Mouse (Mus musculus): ENCODE data around the gene Gfi1b.

Gene Gfi1b

DNA sequence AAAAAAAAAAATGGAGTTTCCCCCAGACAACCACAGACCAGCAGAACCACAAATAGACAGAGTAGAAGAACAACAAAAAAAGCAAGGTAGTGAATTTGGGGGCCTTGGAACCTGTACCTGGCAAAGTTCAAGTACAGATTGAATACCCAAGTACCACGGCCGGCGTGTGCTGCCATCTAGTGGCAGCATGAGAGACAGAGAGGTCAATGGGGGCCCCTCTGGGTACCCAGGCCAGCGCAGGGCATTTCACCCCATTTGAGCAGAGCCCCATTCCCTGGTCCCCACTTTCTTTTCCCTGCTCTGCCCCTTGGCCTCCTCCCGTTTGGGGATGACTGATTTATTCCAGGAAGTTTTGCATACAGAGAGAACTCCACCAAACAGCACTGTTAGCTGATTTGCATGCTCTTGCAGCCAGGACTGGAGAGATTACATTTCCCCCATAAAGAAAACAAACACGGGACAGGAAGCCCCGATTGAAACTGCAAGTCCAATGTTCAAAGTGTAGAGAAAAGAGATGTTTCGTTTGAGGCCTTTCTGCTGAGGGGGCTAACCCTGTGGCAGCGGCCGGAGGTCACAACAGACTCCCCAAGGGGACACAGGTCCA, 841 bp upstream of the Gfi1b start:
- DNase-seq (ENCODE audit: low spot score in 2 of 2), result no peak

DNA sequence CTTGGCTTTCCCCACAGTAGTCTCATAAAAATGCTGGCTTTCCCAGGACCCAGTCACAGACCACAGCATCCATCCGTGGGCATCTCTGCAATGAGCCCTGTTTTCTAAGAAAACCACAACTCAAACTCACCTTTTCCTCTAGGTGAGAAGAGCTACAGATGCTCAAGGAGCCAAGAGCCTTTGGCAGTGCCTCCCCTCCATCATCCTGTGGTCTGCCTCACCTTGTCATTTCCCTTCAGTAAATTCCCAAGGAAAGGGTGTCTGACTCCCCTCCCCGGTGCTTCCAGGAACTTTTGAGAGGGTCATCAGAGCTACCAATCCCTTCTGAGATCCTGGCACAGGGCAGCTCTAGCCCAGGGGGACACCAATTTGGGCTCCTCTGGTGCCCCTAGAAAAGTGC, 671 bp downstream of the Gfi1b start:
- no peak for DNase-seq (ENCODE audit: low spot score in 2 of 2)

DNA sequence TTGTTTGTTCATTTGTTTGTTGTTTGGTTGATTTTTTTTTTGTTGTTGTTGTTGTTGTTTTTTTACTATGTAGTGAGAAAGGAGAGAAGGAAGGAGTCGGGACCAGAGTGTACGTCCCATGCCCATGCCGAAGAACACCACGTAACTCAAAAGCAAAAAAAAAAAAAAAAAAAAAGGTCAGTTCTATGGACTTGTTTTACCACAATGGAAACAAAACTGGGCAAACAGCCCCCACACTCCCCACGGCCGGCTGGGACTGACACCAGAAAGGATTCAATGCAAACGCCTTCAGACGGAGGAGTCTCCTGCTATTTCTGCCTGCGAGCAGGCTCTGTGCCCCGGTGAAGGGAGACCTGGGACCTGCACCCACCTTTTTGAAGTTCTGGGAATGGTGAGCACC, 1.3 kb downstream of the Gfi1b start:
- DNase-seq (ENCODE audit: low spot score in 2 of 2), result no peak

DNA sequence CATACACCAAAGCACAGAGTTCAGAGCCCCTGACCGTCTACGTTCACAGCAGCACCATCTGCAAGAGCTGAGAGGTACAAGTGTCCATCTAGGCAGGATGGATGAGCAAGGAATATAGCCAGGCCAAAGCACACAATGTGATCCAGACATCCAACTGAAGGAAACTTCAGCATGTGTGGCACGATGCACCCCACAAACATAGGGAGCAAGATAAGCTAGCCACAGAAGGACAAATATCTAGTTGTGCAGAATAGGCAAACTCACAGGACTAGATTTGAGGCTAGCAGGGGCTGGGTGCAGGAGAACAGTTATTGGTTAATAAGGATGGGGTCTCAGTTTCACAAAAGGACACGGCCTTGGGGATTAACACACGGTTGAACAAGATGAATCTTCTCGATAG, 2.4 kb downstream of the Gfi1b start:
- DNase-seq (ENCODE audit: low spot score in 2 of 2), result no peak

DNA sequence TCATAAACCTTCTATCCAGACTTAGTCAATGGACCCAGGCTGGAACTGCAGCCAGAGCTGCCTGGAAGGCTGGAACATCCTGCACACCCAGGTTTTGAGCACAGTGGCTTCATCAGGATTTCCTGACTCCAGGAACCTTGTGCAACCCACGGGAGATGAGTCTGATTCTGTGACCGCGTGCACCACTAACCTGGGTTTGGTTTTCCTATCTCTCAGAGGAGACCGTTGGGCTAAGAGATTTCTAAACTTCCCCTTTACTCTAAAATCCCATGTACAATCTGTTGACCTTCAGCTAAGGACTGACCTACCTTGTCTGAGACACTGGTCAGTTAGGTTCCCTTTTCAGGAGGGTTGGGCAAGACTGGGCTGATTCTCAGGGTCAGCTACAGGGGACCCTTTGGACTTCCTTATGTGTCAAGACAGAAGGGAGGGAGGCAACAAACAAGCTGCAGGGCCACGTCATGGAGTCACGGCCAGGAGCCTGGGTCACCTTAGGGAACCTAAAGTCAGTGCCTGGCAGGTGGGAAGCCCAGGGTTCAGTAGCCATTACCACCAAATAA, 2.9 kb downstream of the Gfi1b start:
- no peak for DNase-seq (ENCODE audit: low spot score in 2 of 2)

DNA sequence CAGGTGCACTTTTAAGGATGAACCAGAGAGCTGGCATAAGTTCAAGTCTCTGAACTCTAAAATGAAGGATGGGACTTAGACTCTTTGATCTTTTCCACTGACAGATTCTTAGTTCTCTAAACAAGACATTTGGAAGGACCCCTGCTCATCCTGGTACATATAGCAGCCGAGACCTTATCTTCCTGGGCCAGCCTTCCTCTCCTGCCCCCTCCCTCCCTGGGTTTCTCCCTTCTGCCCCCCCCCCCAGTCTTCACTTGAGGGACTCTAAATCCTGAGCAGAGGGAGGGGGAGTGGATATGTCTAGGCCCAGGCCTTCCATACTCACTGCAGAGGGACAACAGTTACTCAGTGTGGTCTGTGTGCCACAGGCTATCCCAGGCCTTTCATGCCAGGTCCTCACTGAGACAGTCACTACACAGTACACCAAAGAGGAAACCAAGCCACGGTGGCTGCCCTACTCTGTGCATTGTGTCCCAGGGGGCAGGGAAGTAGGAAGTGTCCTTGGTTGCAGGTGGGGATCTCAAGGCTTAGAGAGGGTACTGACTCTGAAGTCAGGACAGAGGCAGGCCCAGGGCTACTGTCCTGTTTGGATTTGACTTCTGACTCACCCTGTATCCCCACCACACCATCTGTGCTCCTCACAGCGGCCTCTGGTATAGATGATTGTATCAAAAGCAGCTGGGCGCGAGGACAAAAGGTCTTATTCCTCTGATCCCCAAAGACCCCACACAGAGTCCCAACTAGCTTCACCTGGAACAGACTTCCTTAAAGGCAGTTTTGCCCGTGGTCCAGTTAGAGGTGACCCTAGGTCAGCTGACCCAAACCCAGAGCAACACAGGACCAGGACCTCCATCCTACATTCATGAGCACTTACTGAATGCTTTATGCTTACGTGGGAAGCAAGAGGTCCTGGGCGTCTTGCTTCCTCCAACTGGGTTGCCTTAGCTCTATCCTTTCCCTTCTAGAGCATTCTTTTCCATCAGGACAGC, 4.0 kb downstream of the Gfi1b start:
- no peak for DNase-seq (ENCODE audit: low spot score in 2 of 2)

DNA sequence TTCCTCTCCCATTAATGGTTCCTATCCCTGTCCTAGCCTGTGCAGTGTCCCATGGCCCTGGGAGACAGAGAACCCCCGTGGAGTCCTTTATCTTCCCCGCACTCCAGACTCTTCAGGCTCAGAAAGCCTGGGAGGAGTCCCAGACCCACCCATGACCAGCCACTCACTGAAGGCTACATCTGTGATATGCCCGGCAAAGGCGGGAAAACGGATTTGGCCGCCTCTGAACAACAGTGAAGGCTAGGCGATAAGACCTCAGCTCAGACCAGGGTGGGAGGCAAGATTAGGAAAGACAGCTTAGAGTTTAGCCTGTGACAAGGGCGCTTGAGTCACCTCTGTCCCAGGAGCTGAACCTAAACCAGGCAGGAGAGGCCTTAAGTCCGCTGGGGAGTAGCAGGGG, 4.9 kb downstream of the Gfi1b start:
- DNase-seq (ENCODE audit: low spot score in 2 of 2), result no peak

DNA sequence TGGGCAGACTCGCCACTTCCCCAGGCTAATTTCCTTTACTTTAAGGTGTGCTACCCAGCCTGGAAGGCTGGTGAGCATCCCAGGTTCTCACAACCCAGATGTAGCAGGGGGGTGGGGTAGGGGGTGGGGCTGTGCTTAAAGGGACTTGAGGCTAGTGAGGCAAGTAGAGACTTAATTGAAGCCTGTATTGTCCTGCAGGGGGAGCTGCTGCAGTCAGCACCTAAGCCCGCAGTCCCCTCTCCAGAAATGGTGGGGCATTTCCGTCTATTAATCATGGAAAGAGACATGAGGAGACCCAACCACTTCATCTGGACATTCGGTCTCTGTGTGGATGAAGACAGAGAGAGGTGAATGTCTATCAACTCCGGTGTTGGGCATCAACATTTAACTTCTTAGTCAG, 5.4 kb downstream of the Gfi1b start:
- no peak for DNase-seq (ENCODE audit: low spot score in 2 of 2)

DNA sequence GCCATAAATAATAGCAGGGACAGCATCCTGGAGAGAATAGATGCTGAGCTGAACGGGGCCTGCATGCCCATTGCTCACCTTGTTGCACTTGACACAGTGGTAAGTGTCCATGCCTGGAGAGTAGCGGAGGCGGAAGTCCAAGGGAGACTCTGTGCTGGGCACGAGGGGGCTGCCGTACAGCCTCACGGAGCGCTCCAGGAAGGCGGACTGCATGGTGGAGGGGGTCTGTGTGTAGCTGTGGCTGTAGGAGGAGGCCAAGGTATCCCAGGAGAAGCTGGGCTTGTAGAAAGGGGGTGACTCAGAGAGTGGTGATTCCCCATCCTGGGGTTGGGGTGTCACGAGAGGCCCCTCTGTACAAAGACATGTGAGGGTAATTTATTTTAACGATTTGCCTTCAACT, 8.2 kb downstream of the Gfi1b start:
- no peak for DNase-seq (ENCODE audit: low spot score in 2 of 2)

DNA sequence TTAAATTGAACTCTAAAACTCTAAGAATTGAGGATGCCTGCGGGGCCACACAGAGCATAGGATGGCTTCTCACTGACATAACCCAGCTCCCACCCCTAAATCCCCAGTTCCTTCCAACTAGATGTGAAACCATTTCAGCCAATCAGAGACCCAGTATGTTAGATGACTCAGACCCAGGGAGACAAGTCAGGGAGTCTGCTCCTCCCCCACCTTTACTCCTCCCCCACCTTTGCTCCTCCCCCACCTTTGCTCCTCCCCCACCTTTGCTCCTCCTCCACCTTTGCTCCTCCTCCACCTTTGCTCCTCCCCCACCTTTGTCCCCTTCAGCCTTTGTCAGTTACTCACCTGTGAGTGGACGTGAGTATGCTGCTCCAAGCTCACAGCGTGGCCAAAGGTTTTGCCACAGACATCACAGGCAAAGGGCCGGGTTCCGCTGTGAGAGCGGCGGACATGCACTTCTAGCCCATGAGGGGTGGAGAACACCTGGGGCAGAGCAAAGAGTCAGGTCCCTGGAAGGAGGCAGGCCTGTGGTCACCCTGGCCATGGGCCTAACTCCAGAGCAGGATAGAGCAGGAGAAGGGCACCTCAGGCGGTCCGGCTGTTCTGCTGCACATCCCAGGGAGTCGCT, 9.2 kb downstream of the Gfi1b start:
- DNase-seq (ENCODE audit: low spot score in 2 of 2), result no peak

DNA sequence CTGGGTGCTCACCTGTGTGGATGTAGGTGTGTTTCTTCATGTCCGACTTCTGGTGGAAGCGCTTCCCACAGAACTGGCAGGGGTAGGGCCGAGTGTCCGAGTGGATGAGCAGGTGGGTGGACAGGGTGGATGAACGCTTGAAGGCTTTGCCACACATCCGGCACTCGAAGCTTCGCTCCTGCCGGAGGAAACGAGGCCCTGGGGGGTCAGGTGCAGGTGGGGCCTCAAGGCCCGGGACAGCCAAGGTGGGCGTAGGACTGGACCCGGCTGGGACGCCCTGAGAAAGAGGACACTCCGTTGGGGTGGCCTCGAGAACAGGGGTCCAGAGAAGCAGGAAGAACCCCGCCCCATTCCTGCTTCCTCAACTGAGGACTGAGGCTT, 10.4 kb downstream of the Gfi1b start:
- DNase-seq (ENCODE audit: low spot score in 2 of 2), result no peak

DNA sequence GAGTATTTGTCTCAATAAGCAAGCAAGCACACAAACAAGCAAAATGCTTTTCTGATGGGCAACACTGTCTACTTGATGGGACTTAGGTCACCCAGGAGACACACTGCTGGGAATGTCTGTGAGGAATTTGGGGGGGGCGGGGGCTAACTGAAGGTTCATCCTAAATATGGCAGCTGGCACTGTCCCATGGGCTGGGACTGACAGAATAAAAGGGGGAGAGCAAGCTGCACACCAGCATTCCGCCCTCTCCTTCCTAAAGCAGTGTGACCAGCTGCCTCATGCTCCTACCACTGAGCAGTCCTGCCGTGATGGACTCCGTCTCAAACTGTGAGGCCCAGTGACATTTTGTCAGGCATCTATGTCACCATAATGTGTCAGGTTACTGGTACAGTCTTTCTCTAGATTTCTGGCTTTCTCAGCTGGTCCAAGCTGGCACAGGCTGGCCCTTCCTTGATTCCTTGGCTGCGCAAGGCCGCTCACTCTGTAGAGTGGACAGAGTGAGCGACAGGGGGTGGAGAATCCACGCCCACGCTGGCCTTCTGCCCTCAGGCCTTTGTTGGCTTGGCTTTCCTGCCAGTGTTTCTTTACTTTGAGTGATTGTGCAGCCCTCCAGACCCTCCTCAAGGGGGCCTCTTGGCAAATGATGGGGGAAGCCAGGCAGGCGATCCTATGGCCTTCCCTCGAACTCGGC, 10.9 kb downstream of the Gfi1b start:
- DNase-seq (ENCODE audit: low spot score in 2 of 2), result no peak

DNA sequence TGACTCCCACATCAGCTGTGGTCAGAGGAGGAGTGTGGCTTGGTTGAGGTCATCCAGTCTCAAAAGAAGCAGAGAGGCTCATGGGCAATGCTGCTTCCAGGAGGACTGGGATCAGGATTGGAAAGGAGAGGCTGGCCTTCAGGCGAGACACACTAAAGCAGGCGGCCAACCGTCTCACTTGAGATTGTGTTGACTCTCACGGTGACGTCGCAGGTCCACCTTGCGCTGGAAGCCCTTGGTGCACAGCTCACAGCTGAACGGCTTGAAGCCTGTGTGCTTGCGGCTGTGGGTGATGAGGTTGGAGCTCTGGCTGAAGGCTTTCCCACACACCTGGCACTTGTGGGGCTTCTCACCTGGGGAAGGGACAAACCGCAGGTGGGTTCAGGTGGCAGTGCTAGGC, 11.9 kb downstream of the Gfi1b start:
- no peak for DNase-seq (ENCODE audit: low spot score in 2 of 2)

DNA sequence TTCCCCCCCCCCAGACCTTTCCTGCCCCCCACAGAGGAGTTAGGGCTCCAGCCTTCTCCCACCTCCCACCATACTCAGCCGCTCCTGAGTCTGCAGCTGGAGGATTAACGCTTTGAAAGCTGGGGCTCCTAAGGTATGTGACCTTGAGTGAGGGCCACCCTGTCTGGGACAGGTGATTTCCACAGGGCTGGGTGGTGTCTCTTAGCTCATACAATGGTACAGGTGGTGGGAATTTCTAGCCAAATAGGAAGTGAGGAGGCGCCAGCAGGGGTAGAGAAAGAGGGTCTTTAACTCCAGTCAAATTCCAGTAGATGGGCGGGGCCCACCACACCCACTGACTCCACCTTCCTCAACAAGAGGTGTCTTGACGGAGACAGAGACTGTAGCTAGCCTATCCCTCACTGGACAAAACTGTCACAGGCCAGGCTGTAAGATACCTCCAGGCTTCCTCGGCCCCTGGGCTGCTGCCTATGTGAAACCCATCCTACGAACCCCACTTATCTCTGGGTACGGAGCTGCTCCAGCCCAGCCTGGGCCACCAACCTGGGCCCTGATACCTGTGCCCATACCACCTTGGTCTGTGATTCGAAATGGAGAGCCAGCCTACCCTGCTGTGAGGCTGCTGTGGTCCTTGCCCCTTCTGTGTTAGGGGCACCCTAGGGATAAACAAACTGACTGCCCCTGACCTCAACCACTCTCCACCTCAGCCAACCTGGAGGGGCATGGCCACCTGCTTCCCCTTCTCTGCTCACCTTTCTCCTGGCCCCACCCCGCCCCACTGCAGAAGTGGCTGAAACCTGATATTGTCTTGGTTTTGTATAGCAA, 14.2 kb downstream of the Gfi1b start:
- no peak for DNase-seq (ENCODE audit: low spot score in 2 of 2)

DNA sequence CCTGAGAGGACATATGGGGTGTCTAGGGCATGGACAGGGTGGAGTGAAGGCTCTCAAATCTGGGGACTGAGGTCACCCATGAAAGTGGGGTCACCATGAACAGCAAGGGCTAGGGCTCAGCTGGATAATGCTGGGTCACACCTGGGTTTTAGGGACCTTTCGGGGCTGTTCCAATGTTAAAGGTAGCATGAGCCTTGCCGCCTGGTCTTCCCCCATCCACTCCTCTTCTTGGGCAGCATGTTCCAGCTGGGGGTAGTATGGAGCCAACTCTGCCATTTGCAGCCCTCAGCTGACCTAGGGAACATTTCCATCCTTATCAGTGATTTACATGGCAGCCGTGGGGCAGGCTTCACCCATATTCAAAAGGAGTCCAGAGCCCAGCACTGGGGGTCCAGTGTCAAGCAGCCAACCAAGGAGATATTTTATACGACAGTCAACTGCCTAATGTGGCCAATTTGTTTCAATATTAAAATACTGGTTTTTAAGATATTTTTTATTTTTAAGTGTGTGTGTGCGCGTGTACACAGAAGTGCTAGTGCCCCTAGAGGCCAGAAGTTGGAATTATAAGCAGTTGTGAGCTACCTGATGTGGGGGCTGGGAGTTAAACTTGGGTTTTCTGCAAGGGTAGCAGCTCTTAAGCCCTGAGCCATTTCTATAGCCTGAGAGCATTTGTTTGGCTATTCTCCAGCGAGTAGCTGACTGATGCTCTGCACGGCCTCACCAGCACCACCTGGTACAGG, 15.0 kb downstream of the Gfi1b start:
- no peak for DNase-seq (ENCODE audit: low spot score in 2 of 2)

DNA sequence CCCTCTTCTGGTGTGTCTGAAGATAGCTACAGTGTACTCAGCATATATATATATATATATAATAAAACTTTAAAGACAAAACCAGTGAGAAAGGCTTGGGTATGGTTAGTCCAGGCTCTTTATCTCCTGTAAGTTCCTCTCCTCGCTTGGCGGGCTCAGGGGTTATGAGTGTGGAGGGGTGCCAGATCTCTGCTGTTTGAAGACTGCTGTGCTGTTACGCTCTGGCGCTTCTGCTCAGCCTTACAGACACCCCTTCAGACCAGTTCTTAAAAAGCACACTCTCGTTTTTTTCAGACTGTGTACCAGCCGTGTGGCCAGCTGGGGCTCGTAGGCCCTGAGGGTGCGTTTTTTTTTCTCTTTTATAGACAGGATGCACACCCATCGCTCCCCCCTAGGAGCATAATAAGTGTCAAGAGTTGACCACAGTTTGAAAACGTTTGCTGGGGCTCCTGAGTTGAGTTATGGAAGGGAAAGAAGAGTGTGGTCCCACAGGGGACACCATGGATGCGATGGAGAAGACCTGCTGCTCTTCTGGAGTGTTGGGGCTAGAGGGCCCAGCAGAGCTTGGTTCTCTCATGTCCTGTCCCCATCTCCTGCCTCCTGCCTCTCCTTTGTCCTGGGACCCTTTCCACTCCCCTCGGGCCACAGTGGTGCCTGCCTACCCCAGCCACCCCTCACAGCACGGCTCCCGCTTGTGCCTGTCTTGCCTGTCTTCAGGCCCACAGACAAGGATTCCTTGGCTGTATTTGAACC, 15.8 kb downstream of the Gfi1b start:
- no peak for DNase-seq (ENCODE audit: low spot score in 2 of 2)

DNA sequence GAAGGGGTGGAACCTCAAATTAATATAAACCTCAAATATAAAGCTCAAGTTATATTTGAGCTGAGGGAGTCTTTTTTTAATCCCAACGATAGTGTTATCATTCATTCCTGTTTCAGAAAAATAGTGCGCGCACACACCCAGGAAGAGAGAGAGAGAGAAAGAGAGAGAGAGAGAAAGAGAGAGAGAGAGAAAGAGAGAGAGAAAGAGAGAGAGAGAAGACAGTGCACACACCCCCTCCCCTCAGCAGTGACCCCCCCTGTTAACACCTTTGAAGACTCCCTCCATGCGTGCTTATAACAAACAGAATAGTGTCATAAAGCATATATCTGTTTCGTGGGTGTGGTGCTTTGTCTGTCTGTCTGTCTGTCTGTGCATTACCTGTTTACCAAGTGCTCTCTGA, 18.2 kb downstream of the Gfi1b start:
- no peak for DNase-seq (ENCODE audit: low spot score in 2 of 2)

DNA sequence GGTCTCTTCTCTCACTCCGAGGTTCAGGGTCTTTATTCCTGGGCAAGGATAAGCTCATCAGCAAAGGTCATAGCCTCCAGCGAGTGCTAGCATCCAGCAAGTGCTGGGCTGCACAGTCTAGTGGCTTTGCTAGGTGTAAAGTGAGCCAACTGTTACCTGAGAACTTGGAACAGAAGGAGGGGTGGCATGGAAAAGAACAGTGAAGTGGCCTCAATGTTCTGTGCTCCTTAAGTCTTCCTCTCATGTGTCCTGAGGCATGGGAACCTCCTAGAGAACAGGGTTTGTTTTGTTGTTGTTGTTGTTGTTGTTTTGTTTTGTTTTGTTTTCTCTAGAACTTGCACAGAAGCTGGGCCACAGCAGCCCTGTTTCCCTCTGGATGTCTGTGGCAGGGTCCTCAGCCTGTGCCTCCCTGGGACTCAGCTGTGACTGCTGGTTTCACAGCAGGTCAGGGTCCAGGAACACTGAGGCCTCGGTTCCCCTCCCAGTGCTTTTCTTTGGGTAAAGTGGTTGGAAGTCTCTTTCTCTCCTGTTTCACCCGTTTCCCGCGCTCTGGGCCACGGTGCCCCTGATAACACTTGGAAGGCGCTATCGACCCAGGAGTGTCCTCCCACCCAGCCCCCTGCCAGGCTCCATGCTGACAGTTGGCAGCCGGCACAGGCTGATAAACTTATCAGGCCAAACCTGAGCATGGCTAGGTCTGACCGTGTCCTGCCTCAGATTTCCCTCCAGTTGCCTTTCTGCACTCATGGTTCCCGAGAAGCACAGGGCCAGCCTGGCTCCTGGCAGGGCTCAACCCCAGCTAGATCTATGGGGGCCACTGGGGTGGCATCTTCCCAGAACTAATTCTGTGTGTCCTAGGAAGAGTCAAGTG, 19.8 kb downstream of the Gfi1b start:
- no peak for DNase-seq (ENCODE audit: low spot score in 2 of 2)

DNA sequence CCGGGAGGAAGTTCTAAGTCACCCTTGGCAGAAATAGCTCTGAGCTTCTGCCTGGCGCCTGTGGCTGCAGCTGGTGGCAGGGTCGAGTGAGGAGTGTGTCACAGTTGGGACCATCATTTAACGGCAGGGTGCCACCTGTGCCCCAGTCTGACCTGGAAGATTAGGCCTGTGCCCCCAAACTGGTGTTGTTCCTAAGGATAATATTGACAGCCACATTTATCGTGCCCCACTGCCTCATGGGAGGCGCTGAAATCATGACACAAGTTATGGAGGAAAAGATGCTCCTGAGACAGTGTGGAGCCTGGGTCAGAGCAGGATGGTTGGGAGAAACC, 22.2 kb downstream of the Gfi1b start:
- no peak for DNase-seq (ENCODE audit: low spot score in 2 of 2)
